Mouse (Mus musculus) inflammation-experienced regulatory T-cells (primary cell): ENCODE data around the gene Tmem63c. TPM values are rescaled to one million over a fixed set of nuclear protein-coding genes. Genes with fewer than 3 reads are reported as not detected.

Source experiments
- polyA plus RNA-seq, 2 experiments: library from polyadenylated mRNA; unstranded; fragments of 100-300 nt; shearing (Covaris generic); gene quantifications; one replicate each; pipeline ENCODE4 v1.2.1; 2017

Gene Tmem63c
- polyA plus RNA-seq: 1 to 10 TPM in 1 of 2 experiments, under 1 TPM in 1; 0.24 to 2.0 TPM

DNA sequence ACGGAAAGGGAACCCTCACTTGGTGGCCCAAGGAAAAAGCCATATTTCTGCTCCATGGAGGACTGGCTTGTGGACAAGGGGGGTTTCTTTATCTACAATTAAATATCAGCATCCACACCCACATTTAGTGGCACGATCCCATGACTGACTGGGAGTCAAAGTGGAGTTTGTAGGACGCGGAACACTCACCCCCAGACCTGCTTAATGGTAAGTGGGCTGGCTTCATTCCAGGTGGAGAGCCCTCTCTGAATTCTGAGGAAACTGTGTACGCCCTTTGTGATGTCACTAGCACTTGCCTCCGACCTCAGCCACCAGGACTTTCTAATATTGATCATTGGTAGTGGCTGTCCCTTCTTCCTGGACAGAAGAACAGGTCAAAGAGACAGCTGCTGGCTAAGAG, at the start of gene Tmem63c:
Tmem63c (plus strand) TSS at position 301 of the 400 bp plus-strand sequence.

DNA sequence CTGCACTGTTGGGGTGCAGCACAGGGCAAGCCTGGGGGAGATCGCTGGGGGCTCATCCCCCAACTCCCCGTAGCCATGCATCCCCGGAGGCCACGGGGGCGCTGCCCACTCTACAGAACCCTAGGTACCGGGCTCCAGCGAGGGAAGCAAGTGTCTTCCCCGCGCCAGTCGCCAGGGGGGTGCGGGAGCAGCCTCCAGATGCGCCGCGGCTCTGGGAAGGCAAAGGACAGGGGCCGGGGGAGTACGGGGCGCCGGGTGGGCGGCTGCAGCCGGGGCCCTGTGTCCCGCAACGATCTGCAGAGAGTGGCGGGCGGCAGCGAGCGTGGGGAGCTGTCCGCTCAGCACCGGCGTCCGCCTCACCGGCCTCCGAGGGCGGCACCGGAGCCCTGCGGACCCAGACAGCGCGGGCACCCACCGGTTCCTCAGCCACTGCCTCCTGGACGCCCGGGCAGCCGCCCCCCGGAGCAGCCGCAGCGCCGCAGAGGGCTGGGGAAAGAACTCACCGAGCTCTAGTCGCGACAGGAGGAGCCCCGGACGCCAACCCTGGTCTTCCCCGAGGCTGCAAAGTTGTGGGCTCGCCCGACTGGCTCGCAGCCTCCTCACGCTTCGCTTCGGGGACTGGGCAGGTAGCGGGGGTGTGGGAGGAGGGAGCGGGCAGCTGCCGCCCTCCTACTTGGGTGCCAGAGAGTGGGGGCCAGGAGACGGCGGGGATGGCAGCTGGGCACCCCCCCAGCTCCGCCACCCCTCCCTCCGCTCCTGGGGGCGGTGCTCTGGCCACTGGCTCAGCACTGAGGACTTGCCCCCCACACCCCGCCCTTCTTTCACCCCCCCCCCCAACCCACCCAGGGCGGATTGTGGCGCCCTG, 31.0 kb upstream of the Tmem63c start, which contains the start of gene Zdhhc22:
Zdhhc22 (minus strand) TSS at position 541 of the 865 bp plus-strand sequence.

DNA sequence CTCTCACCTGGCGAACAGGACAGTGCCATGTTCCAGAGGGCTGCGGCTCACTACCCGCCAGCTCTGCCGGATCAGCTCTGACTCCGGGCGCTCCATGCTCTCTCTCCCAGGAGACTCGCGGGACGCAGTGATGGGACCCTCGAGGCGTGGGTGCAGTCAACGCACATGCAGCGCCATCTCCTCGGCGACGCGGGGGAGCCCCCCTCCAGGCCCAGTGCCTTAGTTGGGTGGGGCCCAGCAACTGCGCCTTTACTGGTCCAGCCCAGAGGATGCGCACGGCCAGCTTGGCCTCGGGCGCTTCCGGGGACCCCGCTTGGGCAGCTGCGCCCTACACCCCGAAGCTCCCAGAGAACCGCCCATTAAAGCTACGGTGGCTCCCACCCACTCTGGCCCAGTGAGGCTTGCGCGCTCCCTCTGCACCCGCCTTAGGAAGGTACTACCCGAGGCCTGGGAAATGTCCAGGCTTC, 81.1 kb downstream of the Tmem63c start, which contains the start of gene Ngb:
Ngb (minus strand) TSS at position 375 of the 467 bp plus-strand sequence.

Other genes with a start within 250 kb of the Tmem63c start
- gene Irf2bpl, start 136.5 kb upstream of the Tmem63c start, polyA plus RNA-seq: 100 to 1,000 TPM in 1 of 2 experiments, 10 to 100 TPM in 1; 83.7 to 103 TPM
- 10 to 100 TPM; 24.7 to 32.1 TPM for gene Cipc, start 74.3 kb upstream of the Tmem63c start, polyA plus RNA-seq
- 1 to 10 TPM in 1 of 2 experiments, under 1 TPM in 1; 0.34 to 2.8 TPM for gene Zdhhc22, start 30.9 kb upstream of the Tmem63c start, polyA plus RNA-seq
- under 1 TPM; 0.12 to 0.34 TPM for gene Ngb, start 81.2 kb downstream of the Tmem63c start, polyA plus RNA-seq
- 10 to 100 TPM in 1 of 2 experiments, 1 to 10 TPM in 1; 10.0 to 13.2 TPM for gene Gstz1, start 125.8 kb downstream of the Tmem63c start, polyA plus RNA-seq
- 1 to 10 TPM; 2.6 to 5.4 TPM for gene Pomt2, start 126.6 kb downstream of the Tmem63c start, polyA plus RNA-seq
- gene Samd15, start 178.4 kb downstream of the Tmem63c start, polyA plus RNA-seq: 1 to 10 TPM; 3.9 to 4.4 TPM
- gene Tmed8, start 179.1 kb downstream of the Tmem63c start, polyA plus RNA-seq: 1 to 10 TPM; 5.3 to 7.1 TPM
- 1 to 10 TPM in 1 of 2 experiments, under 1 TPM in 1; 0.54 to 2.1 TPM for gene Noxred1, start 217.4 kb downstream of the Tmem63c start, polyA plus RNA-seq
- gene Vipas39, start 244.9 kb downstream of the Tmem63c start, polyA plus RNA-seq: 10 to 100 TPM; 24.6 to 35.4 TPM
- 100 to 1,000 TPM; 173 to 190 TPM for gene Ahsa1, start 245.1 kb downstream of the Tmem63c start, polyA plus RNA-seq